Mouse (Mus musculus) forebrain, embryonic 10.5 days (tissue): ENCODE results near the gene Tbx6. TPM values are rescaled to one million over a fixed set of nuclear protein-coding genes. Genes with fewer than 3 reads are reported as not detected.

Experiments
- DNase-seq: peaks from one replicate; pipeline ENCODE4 v3.0.0-alpha.2; 2017; ENCODE audit warnings: low spot score; ENCODE audit errors: extremely low spot score
- H3K27ac ChIP-seq: fragments of 300-500 bp; sonication (generic); 2 replicates; pipeline ENCODE4 v1.5.1; 2016; ENCODE audit warnings: mild to moderate bottlenecking
- H3K27me3 ChIP-seq: fragments of 300-500 bp; sonication (generic); 2 replicates; pipeline ENCODE4 v1.6.1; 2016; ENCODE audit warnings: mild to moderate bottlenecking; ENCODE audit not compliant: poor library complexity, severe bottlenecking
- H3K36me3 ChIP-seq: fragments of 300-500 bp; sonication (generic); replicated peaks from 2 replicates; pipeline ENCODE4 v1.6.1; 2016; ENCODE audit warnings: mild to moderate bottlenecking, moderate library complexity
- H3K4me1 ChIP-seq: fragments of 300-500 bp; sonication (generic); 2 replicates; pipeline ENCODE4 v1.6.1; 2016
- H3K4me3 ChIP-seq: fragments of 300-500 bp; sonication (generic); 2 replicates; pipeline ENCODE4 v1.5.1; 2016; ENCODE audit warnings: mild to moderate bottlenecking, moderate library complexity
- H3K9me3 ChIP-seq: fragments of 300-500 bp; sonication (generic); 2 replicates; pipeline ENCODE4 v1.6.1; 2016; ENCODE audit warnings: mild to moderate bottlenecking, moderate library complexity
- WGBS: fragments of 180-500 bp; shearing (Covaris S2); methylation state at CpG from one replicate; pipeline ENCODE4 v1.1.7; 2016; 5-methylcytosine and 5-hydroxymethylcytosine counted together
- polyA plus RNA-seq: library from polyadenylated mRNA; unstranded; fragments of >200 nt; fragmentation: Nextera tagmentation; extraction: Ambion mirVana; gene quantifications from 2 replicates; pipeline ENCODE4 v1.2.1, GENCODE M21; 2016

The Tbx6 gene
- polyA plus RNA-seq, 1 experiment from 2014 or later = 0.61 TPM

DNA sequence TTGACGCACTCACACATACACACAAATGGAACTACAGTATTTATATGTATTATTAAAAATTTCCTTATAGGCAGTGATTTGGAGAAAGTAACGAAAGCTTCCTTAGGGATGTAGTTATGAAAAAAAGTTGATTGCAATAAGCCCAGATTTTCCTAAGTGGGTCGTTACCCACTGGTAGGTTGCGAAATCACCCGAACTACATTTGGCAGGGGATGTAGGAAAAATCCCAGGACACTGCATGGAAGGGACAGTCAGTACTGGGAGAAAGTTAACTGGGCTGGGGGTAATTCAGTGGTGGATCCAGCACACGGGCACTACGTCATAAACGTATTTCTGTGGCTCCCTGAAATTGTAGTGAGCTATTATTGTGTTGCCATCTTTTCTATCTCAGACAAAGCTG is 35.2 kb downstream of the Tbx6 start:
- Histone ChIP-seq H3K4me1 (peaks cover 9% of the 10 kb centered on the region), H3K4me3 (no peak overlapping the region), H3K36me3 (no peaks in the 10 kb centered on the region), H3K27me3 (peaks cover 17% of the 10 kb centered on the region; the same call in 1 of the 2 replicates), H3K27ac (no peak overlapping the region), H3K9me3 (no peaks in the 10 kb centered on the region)
- WGBS = 93% methylated on average over 8 of the region's 8 CpGs
- DNase-seq = no peak

- Histone ChIP-seq H3K9me3 (no peaks in the 10 kb centered on the region), H3K27me3 (peaks cover 19% of the 10 kb centered on the region), H3K27ac (no peak overlapping the region), H3K36me3 (no peaks in the 10 kb centered on the region), H3K4me1 (peaks cover 12% of the 10 kb centered on the region), H3K4me3 (no peak overlapping the region)
- 89% methylated on average over 7 of the region's 7 CpGs for WGBS
- DNase-seq = no peak
These were observed 36.3 kb downstream of the Tbx6 start for GRCm38 (mm10) chr7:126817595-126817994.

- no peak for DNase-seq
- 37% methylated on average over 1 of the region's 1 CpGs for WGBS
- H3K27ac ChIP-seq = no peak overlapping the region
- no peaks in the 10 kb centered on the region for H3K9me3 ChIP-seq
- peaks cover 23% of the 10 kb centered on the region for H3K4me1 ChIP-seq
- peaks cover 23% of the 10 kb centered on the region for H3K27me3 ChIP-seq
- H3K4me3 ChIP-seq = no peak overlapping the region
- H3K36me3 ChIP-seq = no peaks in the 10 kb centered on the region
These were observed 37.5 kb downstream of the Tbx6 start for GRCm38 (mm10) chr7:126818818-126819217.

DNA sequence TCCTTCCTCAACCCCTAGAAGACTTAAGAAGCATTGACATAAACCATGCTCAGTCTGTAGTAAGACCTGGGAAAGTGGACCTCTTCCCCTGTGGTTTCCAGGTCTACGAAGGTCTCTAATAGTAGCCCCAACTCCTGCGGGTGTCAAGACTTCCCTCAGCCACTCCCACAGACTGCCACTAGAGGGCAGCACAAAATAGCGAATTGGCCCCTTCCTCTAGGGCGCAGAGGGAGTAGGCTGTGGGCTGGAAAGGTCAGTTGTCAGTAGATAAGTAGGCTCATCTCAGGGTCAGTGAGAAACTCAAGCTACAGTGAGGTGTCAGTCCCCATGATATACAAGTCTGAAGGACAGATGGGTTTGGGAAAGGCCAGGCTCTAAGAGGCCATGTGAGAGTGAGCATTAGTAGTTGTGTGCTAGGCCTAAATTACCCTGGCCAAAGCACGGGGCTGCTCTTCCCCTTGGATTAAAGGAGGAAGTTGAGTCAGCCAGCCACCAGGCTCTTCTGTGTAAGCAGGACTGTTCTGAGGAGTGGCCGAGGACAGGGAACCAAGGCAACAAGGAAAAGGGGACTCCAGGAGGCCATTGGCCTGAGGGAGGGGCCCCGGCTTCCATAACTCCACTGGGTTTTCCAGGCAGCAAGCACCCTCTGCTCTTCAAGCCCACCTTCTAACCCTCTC is 40.7 kb downstream of the Tbx6 start:
- no peak overlapping the region for H3K27ac ChIP-seq

GRCm38 (mm10) chr7:126822741-126823140 is 41.5 kb downstream of the Tbx6 start:
- Histone ChIP-seq H3K27ac (peak overlapping the region; percentile 84), H3K4me1 (peaks cover 24% of the 10 kb centered on the region), H3K9me3 (no peaks in the 10 kb centered on the region), H3K27me3 (peaks cover 42% of the 10 kb centered on the region), H3K36me3 (no peaks in the 10 kb centered on the region), H3K4me3 (peak overlapping the region; percentile 63)
- DNase-seq = no peak
- 9% methylated on average over 9 of the region's 9 CpGs for WGBS

More for the DNA sequence above, 40.7 kb downstream of the Tbx6 start:
- no peak overlapping the region for H3K4me3 ChIP-seq
- 23% methylated on average over 7 of the region's 7 CpGs for WGBS
- peaks cover 37% of the 10 kb centered on the region for H3K27me3 ChIP-seq
- no peaks in the 10 kb centered on the region for H3K36me3 ChIP-seq
- DNase-seq = peak; percentile 80
- H3K9me3 ChIP-seq = no peaks in the 10 kb centered on the region
- H3K4me1 ChIP-seq = peaks cover 24% of the 10 kb centered on the region

- peaks cover 43% of the 10 kb centered on the region for H3K27me3 ChIP-seq
- H3K4me1 ChIP-seq = peaks cover 24% of the 10 kb centered on the region
- H3K36me3 ChIP-seq = no peaks in the 10 kb centered on the region
- peak overlapping the region; percentile 84 for H3K27ac ChIP-seq
- DNase-seq = peak; percentile 40
- under 1% methylated on average over 18 of the region's 19 CpGs for WGBS
- no peaks in the 10 kb centered on the region for H3K9me3 ChIP-seq
- H3K4me3 ChIP-seq = peak overlapping the region; percentile 63
These were observed 42.0 kb downstream of the Tbx6 start for GRCm38 (mm10) chr7:126823202-126823711.

DNA sequence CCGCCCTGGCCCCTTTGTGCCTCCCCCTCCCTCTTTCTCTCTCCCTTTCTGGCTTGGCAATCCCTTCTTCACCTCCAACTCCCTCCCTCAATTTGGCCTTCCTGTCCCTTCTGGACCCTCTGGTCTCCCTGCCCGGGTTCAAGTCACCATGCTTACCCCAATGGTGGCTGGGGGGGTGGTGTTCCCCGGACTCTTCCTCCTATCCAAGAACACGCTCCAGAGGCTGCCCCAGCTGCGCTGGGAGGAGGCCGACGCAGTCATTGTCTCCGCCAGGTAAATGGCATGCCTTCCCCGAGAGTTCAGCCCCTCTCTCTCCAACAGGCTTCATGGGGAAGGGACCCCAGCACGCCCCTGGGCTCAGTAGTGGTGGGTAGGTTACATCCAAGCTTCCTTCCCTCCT is 42.7 kb downstream of the Tbx6 start:
- peak overlapping the region; percentile 84 for H3K27ac ChIP-seq
- no peaks in the 10 kb centered on the region for H3K36me3 ChIP-seq
- H3K27me3 ChIP-seq = peaks cover 43% of the 10 kb centered on the region
- H3K4me1 ChIP-seq = peaks cover 24% of the 10 kb centered on the region
- 7% methylated on average over 10 of the region's 10 CpGs for WGBS
- H3K4me3 ChIP-seq = peak overlapping the region; percentile 63
- H3K9me3 ChIP-seq = no peaks in the 10 kb centered on the region
- DNase-seq = no peak

- Histone ChIP-seq H3K36me3 (no peaks in the 10 kb centered on the region), H3K4me3 (no peak overlapping the region), H3K27ac (no peak overlapping the region), H3K4me1 (peaks cover 35% of the 10 kb centered on the region), H3K27me3 (peaks cover 55% of the 10 kb centered on the region), H3K9me3 (no peaks in the 10 kb centered on the region)
- 25% methylated on average over 8 of the region's 8 CpGs for WGBS
- peak; percentile 29 for DNase-seq
These were observed 44.1 kb downstream of the Tbx6 start for GRCm38 (mm10) chr7:126825403-126825802.

GRCm38 (mm10) chr7:126825952-126826351 is 44.7 kb downstream of the Tbx6 start:
- H3K4me3 ChIP-seq = no peak overlapping the region
- DNase-seq = no peak
- H3K36me3 ChIP-seq = no peaks in the 10 kb centered on the region
- H3K9me3 ChIP-seq = no peaks in the 10 kb centered on the region
- peaks cover 60% of the 10 kb centered on the region for H3K27me3 ChIP-seq
- peaks cover 37% of the 10 kb centered on the region for H3K4me1 ChIP-seq
- H3K27ac ChIP-seq = no peak overlapping the region
- WGBS = 83% methylated on average over 5 of the region's 5 CpGs

- Histone ChIP-seq H3K36me3 (no peaks in the 10 kb centered on the region), H3K27me3 (peaks cover 29% of the 10 kb centered on the region), H3K9me3 (no peaks in the 10 kb centered on the region), H3K4me1 (peaks cover 27% of the 10 kb centered on the region), H3K27ac (peak within 1 kb of the TSS; percentile 68), H3K4me3 (peak within 1 kb of the TSS; percentile 50)
- DNase-seq = no peak
- WGBS = 59% methylated on average over 5 of the region's 5 CpGs
These were observed 50.3 kb downstream of the Tbx6 start, which contains the start of gene 4930451I11Rik for GRCm38 (mm10) chr7:126831539-126831938. Gene 4930451I11Rik, minus strand, starts transcription at chr7:126831639.

GRCm38 (mm10) chr7:126832036-126832598 is 50.8 kb downstream of the Tbx6 start:
- H3K9me3 ChIP-seq = no peaks in the 10 kb centered on the region
- peak overlapping the region; percentile 68 for H3K27ac ChIP-seq

DNA sequence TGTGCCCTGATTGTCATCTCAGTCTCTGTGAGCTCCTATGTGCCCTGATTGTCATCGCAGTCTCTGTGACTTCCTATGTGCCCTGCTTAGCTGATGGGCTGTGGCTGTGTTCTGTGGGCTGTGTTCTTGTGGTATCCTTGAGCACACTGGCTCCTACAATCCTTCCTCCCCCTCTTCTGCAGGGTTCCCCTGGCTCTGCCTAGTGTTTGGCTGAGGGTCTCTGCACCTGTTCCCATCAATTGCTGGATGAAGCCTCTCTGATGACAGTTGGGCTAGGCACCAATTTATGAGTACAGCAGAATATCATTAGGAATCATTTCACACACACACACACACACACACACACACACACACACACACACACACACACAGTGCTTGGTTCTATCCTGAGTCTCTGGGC is 52.0 kb downstream of the Tbx6 start:
- H3K36me3 ChIP-seq = no peaks in the 10 kb centered on the region
- peaks cover 24% of the 10 kb centered on the region for H3K27me3 ChIP-seq
- H3K4me3 ChIP-seq = no peak overlapping the region
- DNase-seq = no peak
- WGBS = 93% methylated on average over 1 of the region's 1 CpGs
- H3K27ac ChIP-seq = no peak overlapping the region
- no peaks in the 10 kb centered on the region for H3K9me3 ChIP-seq
- H3K4me1 ChIP-seq = peaks cover 27% of the 10 kb centered on the region

More at GRCm38 (mm10) chr7:126832036-126832598, 50.8 kb downstream of the Tbx6 start:
- Histone ChIP-seq H3K27me3 (peaks cover 29% of the 10 kb centered on the region), H3K4me3 (peak overlapping the region; percentile 50), H3K4me1 (peaks cover 27% of the 10 kb centered on the region), H3K36me3 (no peaks in the 10 kb centered on the region)
- under 1% methylated on average over 21 of the region's 21 CpGs for WGBS
- DNase-seq = peak; percentile 84
